Mouse (Mus musculus) layer of hippocampus, adult 11-12 months (tissue): Measurements from ENCODE around the gene Plxna4.

Experiments
- DNase-seq: peaks from one replicate; pipeline ENCODE4 v3.0.0; 2022; ENCODE audit warnings: low spot score

Gene Plxna4

DNA sequence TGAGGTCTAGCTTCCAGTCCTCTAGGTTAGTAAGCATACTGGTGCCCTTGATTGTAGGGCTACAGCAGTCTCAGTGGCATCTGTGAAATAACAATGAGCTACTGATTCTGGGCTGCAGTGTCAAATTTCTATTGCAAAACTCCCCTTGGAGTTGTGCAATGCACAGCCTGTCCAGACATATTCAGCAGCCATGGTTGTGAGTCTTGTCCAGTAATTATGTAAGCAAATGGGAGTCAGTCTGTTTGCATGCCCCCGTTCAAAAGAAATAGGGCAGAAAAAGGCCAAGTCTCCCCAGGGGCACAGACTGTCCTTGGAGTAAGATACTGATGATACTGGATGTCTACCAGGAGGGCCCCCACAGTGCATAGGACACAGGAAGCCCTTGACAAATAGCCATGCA, 420.3 kb downstream of the Plxna4 start:
- no peak for DNase-seq

DNA sequence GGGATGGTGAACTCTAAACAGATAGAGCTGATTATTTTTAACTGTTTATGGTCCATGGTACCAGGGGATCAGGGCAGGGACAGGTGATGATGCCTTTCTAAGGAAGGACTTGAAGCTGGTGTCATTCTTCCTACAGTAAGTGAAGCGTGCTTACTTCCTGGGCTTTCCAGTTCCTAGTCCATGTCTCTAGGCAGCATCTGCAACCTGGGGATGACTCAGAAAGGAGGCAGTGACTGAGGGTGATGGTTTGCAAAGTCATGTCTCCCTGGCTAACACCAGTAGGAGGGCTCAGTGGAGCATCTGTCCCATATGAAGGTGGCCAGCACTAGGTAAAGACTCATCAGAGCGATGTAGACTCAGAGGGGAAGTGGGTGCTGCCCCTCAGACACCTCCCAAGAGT, 427.6 kb downstream of the Plxna4 start:
- DNase-seq, result no peak

DNA sequence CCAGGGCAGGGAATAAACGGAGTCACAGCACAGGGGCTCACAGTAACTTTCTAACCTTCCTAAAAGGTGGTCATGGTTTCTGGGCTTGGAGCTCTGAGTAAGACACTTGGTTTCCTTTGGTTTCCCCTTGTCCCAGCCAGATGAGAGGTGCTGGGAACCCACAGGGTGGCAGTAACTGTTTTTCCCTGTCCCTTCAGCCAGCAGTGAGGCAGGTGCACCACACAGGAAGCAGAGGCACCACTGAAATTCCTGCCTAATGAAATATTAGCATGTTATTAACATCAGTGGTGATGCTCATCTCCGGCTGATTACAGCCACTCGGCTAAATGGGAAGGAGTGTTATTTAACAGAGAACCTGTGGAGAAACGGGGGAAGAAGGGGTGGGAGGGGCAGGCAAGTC, 428.1 kb downstream of the Plxna4 start:
- no peak for DNase-seq

DNA sequence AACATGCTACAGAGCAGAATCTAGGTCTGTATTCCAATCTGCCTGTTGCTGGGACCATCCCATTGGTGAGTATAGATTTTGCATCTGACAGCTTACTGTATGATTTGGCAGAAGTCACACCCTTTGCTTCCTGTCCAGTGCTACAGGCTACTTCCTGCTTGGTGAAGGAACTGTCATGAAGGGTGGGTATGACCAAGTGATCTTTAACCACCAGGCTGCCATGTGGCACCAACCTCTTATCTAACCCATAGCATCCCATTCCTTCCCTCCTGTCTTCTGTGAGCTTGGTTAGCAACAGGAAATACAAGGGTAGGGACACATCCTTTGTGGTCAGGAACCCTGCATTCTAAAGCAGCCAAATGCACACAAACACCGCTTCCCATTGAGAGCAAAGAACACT, 429.6 kb downstream of the Plxna4 start:
- no peak for DNase-seq

DNA sequence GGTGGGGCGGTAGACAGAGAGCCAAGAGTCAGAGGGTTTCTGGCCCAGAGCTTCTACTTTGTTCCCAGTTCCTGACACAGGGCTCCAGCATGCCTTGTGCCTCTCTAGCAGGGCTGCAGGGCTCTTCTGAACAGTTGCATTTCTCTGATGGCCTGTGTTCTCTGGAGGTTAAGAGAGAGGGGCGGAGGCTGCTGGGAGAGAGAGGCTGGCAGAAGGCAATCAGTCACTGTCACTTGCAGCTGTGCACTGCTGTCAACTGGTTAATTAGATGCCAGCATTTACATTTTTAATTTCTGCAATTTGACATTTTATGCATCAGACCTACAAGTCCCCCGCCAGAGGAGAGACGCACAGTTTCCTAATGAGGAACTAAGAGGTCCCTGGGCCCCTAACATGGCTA, 434.8 kb downstream of the Plxna4 start:
- DNase-seq, result no peak

DNA sequence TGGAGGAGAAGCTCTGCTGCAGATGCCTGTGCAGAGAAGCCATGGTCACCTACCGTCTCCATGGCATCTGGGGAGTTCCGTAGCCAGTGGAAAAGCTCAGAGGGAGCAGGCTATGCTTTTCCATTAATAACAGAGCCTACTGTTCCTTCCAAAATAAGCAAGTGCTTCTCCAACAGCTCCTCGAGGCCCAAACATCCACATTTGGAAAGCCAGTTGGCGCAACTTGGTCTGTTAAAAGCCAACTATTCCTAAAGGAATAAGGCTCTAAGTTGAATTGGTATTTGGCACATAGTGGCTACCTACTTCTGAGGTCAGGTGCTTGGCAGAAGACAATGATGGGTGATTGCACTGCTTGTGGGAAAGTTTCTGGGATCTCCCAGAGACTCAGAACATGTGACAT, 437.2 kb downstream of the Plxna4 start:
- DNase-seq, result no peak

DNA sequence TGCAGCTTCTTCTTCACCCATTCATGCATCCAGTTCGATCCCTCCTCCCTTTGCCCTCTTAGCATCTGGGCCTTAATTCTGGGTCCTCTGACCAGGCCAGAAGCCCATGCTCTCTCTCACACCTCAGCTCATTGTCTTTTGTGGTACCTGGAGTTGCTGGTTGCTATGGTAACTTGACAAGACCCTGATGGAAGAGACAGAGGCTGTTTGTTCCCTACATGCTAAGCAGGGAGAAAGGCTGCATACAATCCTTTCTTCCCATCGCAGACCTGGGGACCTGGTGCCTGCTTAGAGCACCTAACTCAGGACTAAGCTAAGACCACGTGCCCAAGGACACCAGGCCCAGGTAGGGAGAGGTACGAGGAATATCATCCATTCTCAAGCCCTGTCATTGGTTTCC, 443.2 kb downstream of the Plxna4 start:
- no peak for DNase-seq

DNA sequence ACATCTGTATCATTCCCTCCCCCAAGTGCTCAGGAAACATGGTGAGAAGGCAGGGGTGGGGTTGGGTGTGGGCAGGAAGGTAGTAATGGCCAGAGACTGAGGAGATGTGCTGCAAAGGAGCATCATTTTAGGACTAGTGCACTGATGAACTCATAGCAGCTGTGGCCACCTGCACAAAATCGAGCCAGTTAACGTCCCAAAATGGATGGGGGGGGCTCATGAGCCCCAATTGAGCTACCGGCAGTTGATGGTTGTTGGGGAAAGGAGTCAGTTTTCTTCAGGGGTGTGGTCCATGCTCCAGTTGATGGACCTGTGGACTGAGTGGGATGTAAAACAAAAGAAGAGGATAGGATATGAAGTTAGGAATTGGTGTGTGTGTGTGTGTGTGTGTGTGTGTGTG, 448.5 kb downstream of the Plxna4 start:
- DNase-seq, result no peak

DNA sequence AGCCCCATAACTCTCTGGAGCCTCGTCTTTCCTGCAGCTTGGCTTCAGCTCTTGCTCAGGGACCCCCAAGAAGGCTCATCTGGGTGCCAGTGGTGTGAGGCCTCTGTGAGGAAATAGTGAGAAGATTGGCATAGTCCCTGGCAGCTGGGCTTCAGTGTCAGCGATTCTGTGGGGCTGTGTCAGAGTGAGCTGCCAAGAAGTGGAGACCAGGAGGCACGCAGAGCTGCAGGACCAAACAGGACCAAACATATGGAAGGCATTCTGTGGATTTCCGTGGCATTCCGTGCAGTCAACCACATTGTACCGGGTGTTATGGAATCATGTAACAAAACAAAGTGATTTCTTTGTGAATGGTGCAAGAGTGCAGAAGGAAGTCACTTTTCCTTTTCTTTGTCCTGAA, 461.1 kb downstream of the Plxna4 start:
- DNase-seq, result no peak

DNA sequence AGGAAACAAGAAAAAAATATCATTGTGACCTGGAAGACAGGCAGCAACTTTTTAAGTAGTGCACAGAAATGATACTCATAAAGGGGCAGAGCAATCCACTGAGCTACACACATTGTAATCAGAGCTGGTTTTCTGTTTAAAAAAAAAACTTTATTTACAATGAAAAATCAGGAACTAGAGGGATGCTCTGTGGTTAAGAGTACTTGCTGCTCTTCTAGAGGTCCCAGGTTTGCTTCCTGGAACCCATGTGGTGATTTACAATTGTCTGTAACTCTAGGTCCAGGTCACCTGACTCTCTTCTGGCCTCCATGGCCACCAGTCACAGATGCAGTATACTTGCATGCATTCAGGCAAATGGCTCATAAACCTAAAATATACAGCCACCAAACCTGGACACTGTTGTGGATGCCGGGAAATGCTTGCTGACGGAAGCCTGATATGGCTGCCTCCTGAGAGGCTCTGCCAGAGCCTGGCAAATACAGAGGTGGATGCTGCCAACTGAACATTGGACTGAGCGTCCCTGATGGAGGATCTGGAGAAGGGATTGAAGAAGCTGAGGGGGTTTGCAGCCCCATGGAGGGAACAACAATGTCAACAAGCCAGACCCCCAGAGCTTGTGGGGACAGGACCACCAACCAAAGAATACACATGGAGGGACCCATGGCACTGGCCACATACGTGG, 465.3 kb downstream of the Plxna4 start:
- no peak for DNase-seq

DNA sequence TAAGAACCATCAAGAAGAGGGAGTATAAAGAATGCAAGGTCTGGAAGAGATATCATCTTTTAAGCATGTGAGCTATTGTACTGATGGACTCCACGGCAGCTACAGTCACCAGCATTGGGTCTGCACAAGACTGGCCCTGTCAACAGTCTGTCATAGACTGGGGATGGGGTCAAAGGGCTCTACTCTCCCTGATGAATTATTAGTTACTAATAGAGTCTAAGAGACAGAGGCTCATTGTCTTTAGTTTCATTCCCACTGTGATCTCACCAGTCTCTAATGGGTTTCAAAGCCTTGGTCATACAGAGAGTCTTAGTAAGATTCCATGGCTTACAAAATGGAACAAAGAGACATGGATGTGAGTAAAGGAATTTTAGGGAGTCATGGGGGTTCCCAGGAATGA, 467.1 kb downstream of the Plxna4 start:
- DNase-seq, result no peak

DNA sequence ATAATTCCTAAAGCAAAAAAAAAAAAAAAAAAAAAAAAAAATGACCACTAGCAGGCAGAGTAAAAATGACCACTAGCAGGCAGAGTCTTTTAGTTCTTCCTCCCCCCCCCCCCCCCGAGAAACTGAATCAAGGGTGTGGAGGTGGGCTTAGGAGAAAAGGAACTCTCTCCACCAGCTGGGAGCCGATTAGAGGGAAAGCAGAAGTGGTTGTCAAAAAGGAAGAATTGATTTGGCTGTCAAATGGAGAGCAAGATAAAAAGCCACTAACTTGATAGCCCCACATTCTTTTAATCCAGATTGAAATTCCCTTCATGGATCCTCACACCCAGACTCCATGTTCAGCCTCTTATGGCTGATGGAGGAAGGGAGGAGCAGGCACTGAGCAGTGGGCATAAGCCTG, 478.8 kb downstream of the Plxna4 start:
- no peak for DNase-seq

DNA sequence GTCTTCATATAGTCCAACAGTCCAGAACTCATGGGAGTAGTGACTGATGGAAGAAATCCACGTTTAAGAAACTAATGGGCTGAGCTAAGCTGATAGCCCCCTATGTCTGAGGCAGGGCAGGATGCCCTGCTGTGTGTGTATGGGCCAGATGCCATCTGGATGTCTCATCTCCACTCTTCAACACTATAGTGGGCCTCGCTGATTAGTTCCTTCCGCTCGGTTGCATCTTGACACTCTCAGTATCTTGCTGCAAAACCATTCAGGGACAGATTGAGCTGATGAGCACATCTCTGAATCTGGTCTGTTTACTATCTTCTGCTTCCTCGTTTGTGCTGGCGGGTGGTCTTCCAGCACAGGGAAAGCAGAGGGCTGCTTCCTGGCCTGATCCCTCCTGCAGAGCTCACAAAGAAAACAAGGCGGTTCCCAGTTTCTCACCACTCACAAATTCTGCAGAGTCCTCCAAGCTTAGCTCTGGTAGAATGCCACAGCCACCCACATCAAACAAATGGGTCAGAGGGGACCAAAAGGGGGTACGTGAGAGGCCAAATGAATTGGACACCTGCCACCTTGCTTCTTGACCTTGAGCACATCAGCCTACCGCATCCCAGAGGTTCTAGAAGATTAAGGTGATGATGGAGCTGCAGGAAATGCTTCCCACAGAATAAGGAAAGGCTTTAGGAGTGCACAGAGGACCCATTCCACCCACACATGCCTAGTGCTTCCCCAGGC, 482.3 kb downstream of the Plxna4 start:
- DNase-seq, result no peak
